Mouse (Mus musculus) left cerebral cortex, adult 18-20 months (tissue): ENCODE measurements around the gene Slc1a6. TPM values are rescaled to one million over a fixed set of nuclear protein-coding genes. Genes with fewer than 3 reads are reported as not detected.

Source experiments
- total RNA-seq, 2 experiments: library from RNA; stranded (reverse); gene quantifications; 2 replicates each; pipeline ENCODE4 v1.2.3; 2021

Slc1a6 gene
- total RNA-seq, 2 experiments from 2014 or later = 12.7 to 14.1 TPM

Other genes with a start within 250 kb of the Slc1a6 start
- 10 to 100 TPM; 30.5 to 30.9 TPM for gene Ilvbl, start 206.2 kb upstream of the Slc1a6 start, total RNA-seq
- gene Syde1, start 188.5 kb upstream of the Slc1a6 start, total RNA-seq = 1 to 10 TPM; 7.8 to 8.5 TPM
- gene Olfr1357, start 162.4 kb upstream of the Slc1a6 start, total RNA-seq = not detected
- not detected for gene Casp14, start 62.2 kb upstream of the Slc1a6 start, total RNA-seq
- gene Ccdc105, start 27.4 kb upstream of the Slc1a6 start, total RNA-seq = under 1 TPM; 0.49 to 0.59 TPM
- gene Olfr1356, start 71.7 kb downstream of the Slc1a6 start, total RNA-seq = not detected
- gene Olfr1355, start 95.0 kb downstream of the Slc1a6 start, total RNA-seq = not detected
- not detected for gene Olfr1354, start 132.7 kb downstream of the Slc1a6 start, total RNA-seq
- not detected for gene Olfr8, start 170.1 kb downstream of the Slc1a6 start, total RNA-seq
- gene Olfr1353, start 182.8 kb downstream of the Slc1a6 start, total RNA-seq = not detected
- not detected for gene Olfr1352, start 200.6 kb downstream of the Slc1a6 start, total RNA-seq
- not detected for gene Olfr1351, start 232.0 kb downstream of the Slc1a6 start, total RNA-seq
- not detected for gene Olfr57, start 248.2 kb downstream of the Slc1a6 start, total RNA-seq